Mouse (Mus musculus): ENCODE measurements around the gene Olfr1121.
"Not testable (repeated sequence)": the region's sequence is repeated elsewhere in the genome, so short reads cannot be mapped to it uniquely, and the experiment has no call there.

Gene Olfr1121

DNA sequence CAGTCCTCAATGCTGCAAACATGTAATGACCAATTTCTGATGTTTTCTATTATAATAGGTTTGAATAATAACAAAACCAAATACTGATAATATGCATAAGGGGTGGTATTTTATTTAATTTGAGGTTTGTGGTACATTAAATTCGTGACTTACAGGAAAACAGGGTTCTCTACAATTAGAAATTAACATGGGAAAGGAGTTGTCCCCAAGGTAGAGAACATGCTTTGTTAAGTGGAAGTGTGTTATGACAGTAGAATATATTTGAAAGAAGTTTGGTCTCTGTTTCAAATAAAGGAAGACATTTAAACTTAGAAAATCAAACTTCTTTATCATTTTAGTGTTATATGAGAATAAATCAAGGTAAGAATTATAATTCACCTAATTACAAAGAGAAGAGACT is at the start of gene Olfr1121:
Gene Olfr1121 (plus strand): TSS at position 301 of the 400 bp plus-strand sequence.
- no peak for DNase-seq (ENCODE audit: low read depth, low spot score)

DNA sequence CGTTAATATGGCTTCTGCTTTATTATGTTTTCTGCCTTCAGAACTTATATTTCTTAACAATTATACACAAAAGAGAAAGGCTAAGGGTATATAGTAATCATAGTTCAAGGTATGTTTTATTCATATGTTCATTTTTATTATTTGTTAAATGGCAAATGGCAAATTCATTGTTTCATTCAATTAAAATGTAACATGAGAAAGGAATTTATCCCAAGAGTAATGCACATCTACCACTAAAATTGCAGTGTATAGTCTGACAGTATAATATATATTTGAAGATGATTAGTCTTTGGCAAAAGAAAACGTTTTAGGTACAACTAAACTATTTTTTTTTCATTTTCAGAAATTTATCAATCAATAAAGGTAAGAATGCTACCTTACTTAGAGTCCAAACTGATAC is 15.2 kb upstream of the Olfr1121 start, which contains the start of gene Olfr1120:
Gene Olfr1120 (plus strand): TSS at position 301 of the 400 bp plus-strand sequence.
- no peak for DNase-seq (ENCODE audit: low read depth, low spot score)

DNA sequence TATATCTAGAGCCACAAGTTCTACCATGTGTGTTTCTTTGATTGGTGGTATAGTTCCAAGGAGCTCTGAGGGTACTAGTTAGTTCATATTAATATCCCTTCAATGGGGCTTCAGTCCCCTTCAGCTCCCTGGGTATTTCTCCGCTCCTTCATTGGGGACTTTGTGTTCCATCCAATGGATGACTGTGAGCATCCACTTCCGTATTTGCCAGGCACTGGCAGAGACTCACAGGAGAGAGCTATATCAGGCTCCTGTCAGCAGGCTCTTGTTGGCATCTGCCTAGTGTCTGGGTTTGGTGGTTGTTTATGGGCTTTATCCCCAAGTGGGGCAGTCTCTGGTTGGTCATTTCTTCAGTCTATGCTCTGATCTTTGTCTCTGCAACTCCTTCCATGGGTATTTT is 9.6 kb upstream of the Olfr1121 start:
- not testable (repeated sequence) for DNase-seq (ENCODE audit: low read depth, low spot score)

DNA sequence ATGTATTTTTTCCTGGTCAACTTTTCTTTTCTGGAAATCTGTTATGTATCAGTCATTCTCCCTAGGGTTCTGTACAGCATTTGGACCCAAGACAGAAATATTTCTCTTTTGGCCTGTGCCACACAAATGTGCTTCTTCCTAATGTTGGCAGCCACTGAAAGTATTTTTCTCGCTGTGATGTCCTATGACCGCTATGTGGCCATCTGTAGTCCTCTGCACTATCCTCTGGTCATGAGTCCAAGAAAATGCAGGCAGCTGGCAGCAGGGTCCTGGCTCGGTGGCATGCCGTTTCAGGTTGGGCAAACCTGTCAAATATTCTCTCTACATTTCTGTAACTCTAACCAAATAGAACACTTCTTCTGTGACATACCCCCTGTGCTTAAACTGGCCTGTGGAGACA is 2.0 kb downstream of the Olfr1121 start:
- DNase-seq (ENCODE audit: low read depth, low spot score) = no peak

DNA sequence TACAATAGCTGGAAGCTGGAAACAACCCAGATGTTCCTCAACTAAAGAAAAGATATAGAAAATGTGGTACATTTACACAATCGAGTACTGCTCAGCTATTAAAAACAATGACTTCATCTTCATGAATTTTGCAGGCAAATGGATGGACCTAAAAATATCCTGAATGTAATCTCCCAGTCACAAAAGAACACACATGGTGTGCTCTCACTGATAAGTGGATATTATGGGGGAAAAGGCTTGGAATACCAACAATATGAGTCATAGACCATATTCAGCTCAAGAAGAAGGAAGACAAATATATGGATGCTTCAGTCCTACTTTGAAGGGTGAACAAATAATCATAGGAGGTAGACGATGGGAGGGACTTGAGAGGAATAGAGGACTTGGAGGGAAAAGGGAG is 14.2 kb downstream of the Olfr1121 start:
- DNase-seq (ENCODE audit: low read depth, low spot score) = no peak

DNA sequence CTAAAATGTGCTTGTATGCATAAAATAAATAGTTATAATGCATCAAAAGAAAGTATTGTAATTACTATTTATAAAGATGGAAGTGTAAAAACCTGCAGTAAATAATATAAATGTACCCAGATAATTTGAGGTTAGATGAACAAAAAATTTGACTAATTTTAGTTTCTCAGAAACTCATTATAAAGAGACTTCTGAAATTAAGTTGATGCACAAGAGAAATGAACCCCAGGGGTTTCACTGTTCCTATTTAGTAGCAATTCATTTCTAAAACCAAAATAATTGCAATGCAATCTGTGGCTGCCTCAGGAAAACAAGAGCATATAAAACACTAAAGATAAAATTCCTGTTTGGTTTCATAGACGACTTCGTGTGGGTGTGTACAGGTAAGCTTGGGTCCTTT is 15.9 kb downstream of the Olfr1121 start, which contains the start of gene Olfr1122:
Gene Olfr1122 (plus strand): TSS at position 301 of the 400 bp plus-strand sequence.
- no peak for DNase-seq (ENCODE audit: low read depth, low spot score)

DNA sequence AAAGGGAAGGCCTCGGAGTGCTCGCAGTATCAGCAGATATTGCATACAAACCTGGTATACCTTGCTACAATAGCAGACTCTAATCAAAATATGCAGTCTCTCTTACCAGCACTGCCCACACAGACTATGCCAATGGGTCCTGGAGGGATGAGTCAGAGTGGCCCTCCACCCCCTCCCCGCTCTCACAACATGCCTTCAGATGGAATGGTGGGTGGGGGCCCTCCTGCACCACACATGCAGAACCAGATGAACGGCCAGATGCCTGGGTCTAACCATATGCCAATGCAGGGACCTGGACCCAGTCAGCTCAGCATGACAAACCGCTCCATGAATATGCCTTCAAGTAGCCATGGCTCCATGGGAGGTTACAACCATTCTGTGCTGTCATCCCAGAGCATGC is 23.9 kb downstream of the Olfr1121 start:
- DNase-seq (ENCODE audit: low read depth, low spot score) = not testable (repeated sequence)

DNA sequence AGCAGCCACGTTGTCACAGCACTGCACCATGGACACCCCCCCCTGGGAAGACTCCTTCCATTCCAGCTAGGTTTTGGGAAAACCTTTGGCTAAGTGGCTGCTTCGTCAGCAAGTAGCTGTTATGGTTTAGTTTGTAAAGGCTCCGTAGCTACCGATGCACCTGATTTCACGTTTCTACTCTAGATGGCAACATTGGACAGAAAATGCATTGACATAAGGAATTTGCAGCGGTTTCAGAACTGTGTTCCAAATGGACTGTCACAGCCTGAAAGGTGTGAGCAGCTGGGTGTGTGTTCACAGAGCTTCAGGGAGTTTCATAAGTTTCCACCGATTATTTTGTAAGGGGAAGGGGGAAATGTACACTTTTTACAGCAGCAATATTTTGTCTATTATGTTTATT is 25.0 kb downstream of the Olfr1121 start:
- not testable (repeated sequence) for DNase-seq (ENCODE audit: low read depth, low spot score)

DNA sequence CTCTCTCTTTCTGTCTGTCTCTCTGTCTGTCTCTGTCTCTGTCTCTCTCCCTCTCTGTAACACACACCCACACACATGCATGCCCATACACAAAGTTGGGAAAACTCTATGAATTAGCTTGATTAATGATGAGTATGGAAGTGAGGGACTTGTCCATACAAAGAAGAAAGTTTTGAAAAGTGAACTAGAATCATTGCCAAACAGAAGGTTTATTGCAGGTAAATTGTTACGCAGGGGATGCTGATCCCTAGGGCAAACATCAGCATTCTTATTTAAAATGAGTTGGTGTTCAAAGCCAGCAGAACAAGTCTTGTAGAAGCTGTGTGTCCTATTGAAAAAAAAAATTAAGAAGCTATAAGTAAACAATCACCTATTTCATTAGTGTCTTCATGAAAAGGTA is 46.6 kb downstream of the Olfr1121 start, which contains the start of gene Olfr1123:
Gene Olfr1123 (plus strand): TSS at position 301 of the 400 bp plus-strand sequence.
- DNase-seq (ENCODE audit: low read depth, low spot score) = no peak
